Mouse (Mus musculus) brain, embryonic 18.5 days (tissue): ENCODE results near the gene Arl6ip6.

Source experiments
- DNase-seq: peaks from one replicate; pipeline ENCODE4 v3.0.0-alpha.2; 2012; ENCODE audit warnings: low read depth, low spot score

Arl6ip6 gene

GRCm38 (mm10) chr2:53191523-53192220 lies at the start of gene Arl6ip6:
Gene Arl6ip6 (plus strand): TSS chr2:53191726.
- DNase-seq: peak; percentile 89

GRCm38 (mm10) chr2:53146852-53147251 lies 44.7 kb upstream of the Arl6ip6 start:
- no peak for DNase-seq

- DNase-seq: no peak
These were observed 17.6 kb upstream of the Arl6ip6 start for GRCm38 (mm10) chr2:53173966-53174365.

- DNase-seq: no peak
These were observed 12.6 kb upstream of the Arl6ip6 start for GRCm38 (mm10) chr2:53178966-53179365.

- DNase-seq: no peak
These were observed 11.7 kb upstream of the Arl6ip6 start for GRCm38 (mm10) chr2:53179876-53180275.

GRCm38 (mm10) chr2:53189811-53190210 lies 1.7 kb upstream of the Arl6ip6 start:
- DNase-seq: no peak

GRCm38 (mm10) chr2:53190684-53191511 lies 628 bp upstream of the Arl6ip6 start, which contains the start of gene Prpf40a:
Gene Prpf40a (minus strand): TSS chr2:53191284.
- DNase-seq: peak; percentile 98

GRCm38 (mm10) chr2:53192386-53192785 lies 860 bp downstream of the Arl6ip6 start:
- DNase-seq: peak; percentile 10

- no peak for DNase-seq
These were observed 4.9 kb downstream of the Arl6ip6 start for GRCm38 (mm10) chr2:53196431-53196830.

- no peak for DNase-seq
These were observed 7.7 kb downstream of the Arl6ip6 start for GRCm38 (mm10) chr2:53199203-53199602.

- DNase-seq: no peak
These were observed 8.8 kb downstream of the Arl6ip6 start for GRCm38 (mm10) chr2:53200164-53200885.

- DNase-seq: peak; percentile 22
These were observed 13.1 kb downstream of the Arl6ip6 start for GRCm38 (mm10) chr2:53204373-53205274.

GRCm38 (mm10) chr2:53206749-53207148 lies 15.2 kb downstream of the Arl6ip6 start:
- DNase-seq: no peak

- no peak for DNase-seq
These were observed 22.0 kb downstream of the Arl6ip6 start for GRCm38 (mm10) chr2:53213493-53213892.

- no peak for DNase-seq
These were observed 30.7 kb downstream of the Arl6ip6 start for GRCm38 (mm10) chr2:53222242-53222641.

GRCm38 (mm10) chr2:53256982-53257381 lies 65.5 kb downstream of the Arl6ip6 start:
- no peak for DNase-seq
